Mouse (Mus musculus) embryonic facial prominence, embryonic 14.5 days (tissue): ENCODE results near the gene Gm20696. TPM values are rescaled to one million over a fixed set of nuclear protein-coding genes. Genes with fewer than 3 reads are reported as not detected.

Source experiments
- ATAC-seq: fragments of 200-750 bp; cut with Nextera tagmentation; 2 replicates; pipeline ENCODE4 v1.8.0; 2017; ENCODE audit warnings: low read depth, moderate number of reproducible peaks, moderate TSS enrichment
- DNase-seq: peaks from one replicate; pipeline ENCODE4 v3.0.0-alpha.2; 2015; ENCODE audit warnings: low spot score
- H3K27ac ChIP-seq: fragments of 300-500 bp; sonication (generic); replicated peaks from 2 replicates; pipeline ENCODE4 v1.5.1; 2014; ENCODE audit warnings: low read depth, mild to moderate bottlenecking, low read length, moderate library complexity
- H3K27me3 ChIP-seq: fragments of 300-500 bp; sonication (generic); replicated peaks from 2 replicates; pipeline ENCODE4 v1.6.1; 2014; ENCODE audit warnings: low read length; ENCODE audit not compliant: control insufficient read depth, insufficient read depth
- H3K36me3 ChIP-seq: fragments of 300-500 bp; sonication (generic); 2 replicates; pipeline ENCODE4 v1.6.1; 2014; ENCODE audit warnings: low read length, mixed read lengths; ENCODE audit not compliant: control insufficient read depth, insufficient read depth
- H3K4me1 ChIP-seq: fragments of 300-500 bp; sonication (generic); 2 replicates; pipeline ENCODE4 v1.6.1; 2014; ENCODE audit warnings: antibody characterized with exemption, low read length; ENCODE audit not compliant: control insufficient read depth, insufficient read depth
- H3K4me2 ChIP-seq: fragments of 300-500 bp; sonication (generic); 2 replicates; pipeline ENCODE4 v1.6.1; 2014; ENCODE audit warnings: low read depth, mild to moderate bottlenecking, low read length, moderate library complexity, mixed read lengths
- H3K4me3 ChIP-seq: fragments of 300-500 bp; sonication (generic); 2 replicates; pipeline ENCODE4 v1.5.1; 2014; ENCODE audit warnings: low read depth, mild to moderate bottlenecking, low read length
- H3K9ac ChIP-seq: fragments of 300-500 bp; sonication (generic); 2 replicates; pipeline ENCODE4 v1.6.1; 2014; ENCODE audit warnings: low read depth, mild to moderate bottlenecking, low read length, moderate library complexity, mixed read lengths
- H3K9me3 ChIP-seq: fragments of 300-500 bp; sonication (generic); 2 replicates; pipeline ENCODE4 v1.6.1; 2016; ENCODE audit warnings: low read length; ENCODE audit not compliant: control insufficient read depth
- WGBS: fragments of 180-500 bp; shearing (Covaris S2); extraction: QIAGEN DNeasy Blood & Tissue Kit; methylation state at CpG from one replicate; pipeline ENCODE4 v1.1.7; 2014; 5-methylcytosine and 5-hydroxymethylcytosine counted together
- polyA plus RNA-seq: library from polyadenylated mRNA; unstranded; fragments of >200 nt; fragmentation: Nextera tagmentation; extraction: Ambion mirVana; gene quantifications from 2 replicates; pipeline ENCODE4 v1.2.1, GENCODE M21; 2014

Gm20696 gene
- polyA plus RNA-seq, 1 experiment from 2014 or later: 3.0 TPM

DNA sequence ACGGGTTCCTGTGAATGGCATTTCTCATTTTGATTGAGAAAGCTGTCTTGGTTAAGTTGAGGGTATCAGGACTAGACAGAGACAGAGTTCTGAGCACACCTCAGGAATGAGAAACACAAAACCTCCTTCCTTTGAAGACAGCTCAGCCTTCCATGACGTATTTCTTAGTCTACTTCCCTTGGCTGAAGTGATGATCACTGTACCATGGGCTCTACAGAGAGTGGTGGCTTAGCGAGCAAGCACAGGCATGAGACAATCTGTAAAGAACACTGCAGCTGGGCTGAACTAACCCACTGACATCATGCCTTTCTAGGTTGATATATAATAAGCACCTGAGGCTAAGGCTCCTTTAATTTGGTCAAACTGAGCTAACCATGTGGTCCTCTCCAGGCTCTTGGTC is 316.0 kb downstream of the Gm20696 start:
- Histone ChIP-seq H3K9me3 (no peaks in the 10 kb centered on the region), H3K4me2 (no peak overlapping the region), H3K9ac (no peak overlapping the region), H3K36me3 (no peaks in the 10 kb centered on the region), H3K4me3 (no peak overlapping the region), H3K27ac (no peak overlapping the region), H3K27me3 (no peaks in the 10 kb centered on the region; the same call in 1 of the 2 replicates), H3K4me1 (peaks cover 8% of the 10 kb centered on the region; the same call in 1 of the 2 replicates)
- ATAC-seq (no peak), DNase-seq (no peak)
- WGBS: 69% methylated on average over 3 of the region's 3 CpGs

GRCm38 (mm10) chr6:99350156-99350555 is 316.4 kb downstream of the Gm20696 start:
- no peak overlapping the region for H3K4me2 ChIP-seq
- no peaks in the 10 kb centered on the region for H3K36me3 ChIP-seq
- H3K27me3 ChIP-seq: no peaks in the 10 kb centered on the region; the same call in 1 of the 2 replicates
- ATAC-seq: no peak
- H3K4me3 ChIP-seq: no peak overlapping the region
- H3K4me1 ChIP-seq: peaks cover 8% of the 10 kb centered on the region; the same call in 1 of the 2 replicates
- H3K9me3 ChIP-seq: no peaks in the 10 kb centered on the region
- H3K9ac ChIP-seq: no peak overlapping the region
- no peak overlapping the region for H3K27ac ChIP-seq
- 60% methylated on average over 5 of the region's 5 CpGs for WGBS
- no peak for DNase-seq

GRCm38 (mm10) chr6:99347836-99348235 is 318.8 kb downstream of the Gm20696 start:
- DNase-seq: no peak
- no peak for ATAC-seq
- no peak overlapping the region for H3K4me3 ChIP-seq

GRCm38 (mm10) chr6:99344966-99345365 is 321.6 kb downstream of the Gm20696 start:
- no peaks in the 10 kb centered on the region for H3K36me3 ChIP-seq
- ATAC-seq (no peak), DNase-seq (no peak)
- 94% methylated on average over 7 of the region's 7 CpGs for WGBS
- H3K9me3 ChIP-seq: no peaks in the 10 kb centered on the region
- no peak overlapping the region for H3K27ac ChIP-seq
- H3K4me3 ChIP-seq: no peak overlapping the region
- H3K27me3 ChIP-seq: no peaks in the 10 kb centered on the region
- no peak overlapping the region for H3K4me2 ChIP-seq
- H3K9ac ChIP-seq: no peak overlapping the region
- H3K4me1 ChIP-seq: no peaks in the 10 kb centered on the region

More at GRCm38 (mm10) chr6:99347836-99348235, 318.8 kb downstream of the Gm20696 start:
- Histone ChIP-seq H3K9ac (no peak overlapping the region), H3K4me2 (no peak overlapping the region), H3K27ac (no peak overlapping the region), H3K27me3 (no peaks in the 10 kb centered on the region; the same call in 1 of the 2 replicates), H3K36me3 (no peaks in the 10 kb centered on the region), H3K4me1 (no peaks in the 10 kb centered on the region), H3K9me3 (no peaks in the 10 kb centered on the region)
- 66% methylated on average over 10 of the region's 10 CpGs for WGBS

- H3K36me3 ChIP-seq: no peaks in the 10 kb centered on the region
- peaks cover 2% of the 10 kb centered on the region; the same call in 1 of the 2 replicates for H3K4me1 ChIP-seq
- no peaks in the 10 kb centered on the region for H3K27me3 ChIP-seq
- ATAC-seq: no peak
- 92% methylated on average over 3 of the region's 3 CpGs for WGBS
- H3K27ac ChIP-seq: no peak overlapping the region
- H3K4me3 ChIP-seq: no peak overlapping the region
- DNase-seq: no peak
- no peak overlapping the region for H3K9ac ChIP-seq
- H3K9me3 ChIP-seq: no peaks in the 10 kb centered on the region
- H3K4me2 ChIP-seq: no peak overlapping the region
These were observed 322.2 kb downstream of the Gm20696 start for GRCm38 (mm10) chr6:99344357-99344756.

- Histone ChIP-seq H3K36me3 (no peaks in the 10 kb centered on the region), H3K27me3 (no peaks in the 10 kb centered on the region), H3K9me3 (no peaks in the 10 kb centered on the region), H3K27ac (no peak overlapping the region), H3K4me2 (no peak overlapping the region), H3K9ac (no peak overlapping the region), H3K4me3 (no peak overlapping the region), H3K4me1 (peaks cover 8% of the 10 kb centered on the region)
- ATAC-seq (no peak), DNase-seq (no peak)
- 84% methylated on average over 3 of the region's 3 CpGs for WGBS
These were observed 322.8 kb downstream of the Gm20696 start for GRCm38 (mm10) chr6:99343815-99344214.

GRCm38 (mm10) chr6:99342416-99342815 is 324.2 kb downstream of the Gm20696 start:
- DNase-seq (no peak), ATAC-seq (no peak)
- no peaks in the 10 kb centered on the region for H3K27me3 ChIP-seq
- H3K4me3 ChIP-seq: no peak overlapping the region
- 93% methylated on average over 3 of the region's 3 CpGs for WGBS
- H3K27ac ChIP-seq: no peak overlapping the region
- no peaks in the 10 kb centered on the region for H3K36me3 ChIP-seq
- H3K9ac ChIP-seq: no peak overlapping the region
- no peak overlapping the region for H3K4me2 ChIP-seq
- H3K4me1 ChIP-seq: peaks cover 19% of the 10 kb centered on the region
- H3K9me3 ChIP-seq: no peaks in the 10 kb centered on the region

DNA sequence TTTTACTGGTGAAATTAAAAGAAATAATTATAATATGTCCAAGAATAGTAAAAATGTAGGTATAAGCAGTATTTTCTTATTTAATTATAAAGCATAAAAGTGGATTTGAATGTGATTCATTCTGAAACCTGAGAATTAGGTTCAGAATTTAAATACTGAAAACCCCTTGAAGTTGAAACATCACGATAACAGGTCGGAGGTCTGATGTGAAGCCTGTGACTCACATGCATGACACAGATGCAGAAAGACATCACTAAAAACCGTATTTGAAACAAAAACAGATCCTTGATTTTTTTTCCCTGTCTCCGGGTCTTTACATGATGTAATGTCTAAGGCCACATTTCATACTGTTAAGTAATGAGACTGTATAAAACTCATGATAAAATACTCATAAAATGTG is 325.7 kb downstream of the Gm20696 start:
- no peak overlapping the region for H3K4me2 ChIP-seq
- ATAC-seq (no peak), DNase-seq (no peak)
- no peak overlapping the region for H3K27ac ChIP-seq
- no peaks in the 10 kb centered on the region for H3K9me3 ChIP-seq
- H3K9ac ChIP-seq: no peak overlapping the region
- no peaks in the 10 kb centered on the region for H3K36me3 ChIP-seq
- no peak overlapping the region for H3K4me3 ChIP-seq
- no peaks in the 10 kb centered on the region for H3K27me3 ChIP-seq
- H3K4me1 ChIP-seq: peaks cover 19% of the 10 kb centered on the region
- WGBS: 69% methylated on average over 4 of the region's 4 CpGs

DNA sequence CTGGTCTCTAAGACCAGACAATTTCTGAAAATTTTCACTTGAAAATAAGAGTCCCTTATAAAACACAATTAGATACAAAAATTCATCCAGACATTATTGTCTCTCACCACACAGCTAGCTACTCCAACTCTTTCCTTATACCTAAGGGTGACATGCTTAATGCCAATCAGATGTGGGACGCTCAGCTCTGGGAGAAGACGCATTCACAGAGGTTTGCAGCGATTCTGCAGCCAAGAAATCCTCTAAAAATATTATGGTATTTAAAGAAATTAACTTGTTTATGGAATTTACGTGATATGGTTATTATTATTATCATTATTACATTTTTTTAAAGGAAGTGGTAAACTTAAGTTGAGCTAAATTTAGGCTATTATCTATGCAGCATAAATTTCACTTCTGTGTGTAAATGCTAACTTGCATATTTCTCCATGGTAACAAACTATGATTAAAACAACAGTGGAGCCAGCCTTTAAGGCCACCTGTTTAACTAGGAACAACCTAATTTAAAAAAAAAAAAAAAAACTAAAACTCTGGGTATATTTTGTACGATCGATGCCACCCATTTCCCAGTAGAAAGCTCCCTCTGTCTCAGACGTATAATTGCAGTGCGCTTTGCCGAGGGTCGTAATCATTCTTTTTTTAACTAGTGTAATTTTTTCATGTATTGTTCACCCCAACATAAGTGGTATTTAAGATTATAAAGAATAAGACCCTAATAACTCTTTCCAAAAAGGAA is 326.4 kb downstream of the Gm20696 start:
- 64% methylated on average over 10 of the region's 10 CpGs for WGBS
- DNase-seq (no peak), ATAC-seq (no peak)
- Histone ChIP-seq H3K27ac (no peak overlapping the region), H3K27me3 (no peaks in the 10 kb centered on the region), H3K36me3 (no peaks in the 10 kb centered on the region), H3K4me1 (peaks cover 19% of the 10 kb centered on the region), H3K9ac (no peak overlapping the region), H3K9me3 (no peaks in the 10 kb centered on the region), H3K4me2 (no peak overlapping the region), H3K4me3 (no peak overlapping the region)
